Mouse (Mus musculus) gastrocnemius, postnatal 10 days (tissue): Measurements from ENCODE around the gene Hpn. TPM values are rescaled to one million over a fixed set of nuclear protein-coding genes. Genes with fewer than 3 reads are reported as not detected.
A peak's percentile ranks its signal among the peaks of the same experiment; 100 is the strongest.

Source experiments
- DNase-seq: peaks from one replicate; pipeline ENCODE4 v3.0.0; 2021; ENCODE audit warnings: mixed read lengths
- long read RNA-seq, 2 experiments: library from polyadenylated mRNA; stranded (forward); transcript quantifications; one replicate each; pipeline ENCODE4 v2.0.0; 2021
- total RNA-seq, 2 experiments: library from RNA; stranded (reverse); gene quantifications; 2 replicates each; pipeline ENCODE4 v1.2.3; 2021

Gene Hpn
- 1 to 10 TPM; 6.8 to 7.8 TPM for total RNA-seq
- long read RNA-seq, experiment 1, partial matches to known transcripts: 5 of 8 reads
- long read RNA-seq, experiment 1, other reads (novel, unspliced or antisense): 2 of 8 reads
- long read RNA-seq, experiment 2, partial matches to known transcripts: 3 of 4 reads
- long read RNA-seq, experiment 2, other reads (novel, unspliced or antisense): 1 of 4 reads

- no peak for DNase-seq
Observed at GRCm38 (mm10) chr7:31115182-31115581, at the start of gene Hpn. TSS of gene Hpn (minus strand) at chr7:31115290.

GRCm38 (mm10) chr7:31164748-31165147, 49.7 kb upstream of the Hpn start:
- DNase-seq: no peak

GRCm38 (mm10) chr7:31163666-31164577, 48.8 kb upstream of the Hpn start:
- DNase-seq: no peak

GRCm38 (mm10) chr7:31162324-31162723, 47.2 kb upstream of the Hpn start:
- no peak for DNase-seq

- DNase-seq: no peak
Observed at GRCm38 (mm10) chr7:31161831-31162230, 46.7 kb upstream of the Hpn start.

- DNase-seq: no peak
Observed at GRCm38 (mm10) chr7:31161246-31161645, 46.2 kb upstream of the Hpn start.

- DNase-seq: no peak
Observed at GRCm38 (mm10) chr7:31160763-31161162, 45.7 kb upstream of the Hpn start.

GRCm38 (mm10) chr7:31156034-31156928, 41.2 kb upstream of the Hpn start:
- DNase-seq: no peak

- no peak for DNase-seq
Observed at GRCm38 (mm10) chr7:31155296-31156033, 40.4 kb upstream of the Hpn start, which contains the start of gene Gramd1a. TSS of gene Gramd1a (minus strand) at chr7:31155896.

GRCm38 (mm10) chr7:31153536-31154320, 38.6 kb upstream of the Hpn start:
- DNase-seq: no peak

GRCm38 (mm10) chr7:31151301-31152241, 36.5 kb upstream of the Hpn start:
- peak; percentile 62 for DNase-seq

GRCm38 (mm10) chr7:31150566-31151300, 35.6 kb upstream of the Hpn start:
- DNase-seq: peak; percentile 90

- no peak for DNase-seq
Observed at GRCm38 (mm10) chr7:31149751-31150565, 34.9 kb upstream of the Hpn start.

GRCm38 (mm10) chr7:31149271-31149670, 34.2 kb upstream of the Hpn start:
- DNase-seq: no peak

GRCm38 (mm10) chr7:31148756-31149155, 33.7 kb upstream of the Hpn start:
- DNase-seq: peak; percentile 55

GRCm38 (mm10) chr7:31148086-31148485, 33.0 kb upstream of the Hpn start:
- no peak for DNase-seq

- no peak for DNase-seq
Observed at GRCm38 (mm10) chr7:31145596-31146160, 30.6 kb upstream of the Hpn start.

GRCm38 (mm10) chr7:31144886-31145285, 29.8 kb upstream of the Hpn start:
- no peak for DNase-seq
